Mouse (Mus musculus) MEL (cell line): ENCODE measurements around the gene Fut2. TPM values are rescaled to one million over a fixed set of nuclear protein-coding genes. Genes with fewer than 3 reads are reported as not detected.
A peak's percentile ranks its signal among the peaks of the same experiment; 100 is the strongest.

Source experiments
- DNase-seq: peaks from one replicate; pipeline ENCODE4 v3.0.0; 2011; ENCODE audit warnings: low read depth, low spot score
- H3K27ac ChIP-seq: 2 replicates; pipeline ENCODE4 v1.5.1; 2012; ENCODE audit warnings: low read depth, mild to moderate bottlenecking, control low read depth, low read length, moderate library complexity; ENCODE audit not compliant: control insufficient read depth
- H3K27me3 ChIP-seq, 2 experiments: fragments of 150-350 bp in 1 of 2; sonication (generic) in 1 of 2; 2 replicates each; pipeline ENCODE4 v1.6.1; 2012; ENCODE audit warnings: low read length in 2 of 2, mild to moderate bottlenecking in 2 of 2, improper control_type of control experiment in 1 of 2, moderate library complexity in 1 of 2; ENCODE audit not compliant: insufficient read depth in 2 of 2, control insufficient read depth in 1 of 2
- H3K36me3 ChIP-seq, 2 experiments: 2 replicates each; pipeline ENCODE4 v1.6.1; 2012 to 2014; ENCODE audit warnings: low read length in 2 of 2, improper control_type of control experiment in 1 of 2, inconsistent platforms in 1 of 2, mild to moderate bottlenecking in 1 of 2; ENCODE audit not compliant: insufficient read depth in 2 of 2, control insufficient read depth in 1 of 2
- H3K4me1 ChIP-seq, 2 experiments: fragments of 150-350 bp in 1 of 2; sonication (generic) in 1 of 2; 2 replicates each; pipeline ENCODE4 v1.6.1; 2012; ENCODE audit warnings: low read length in 2 of 2, improper control_type of control experiment in 1 of 2, mild to moderate bottlenecking in 1 of 2; ENCODE audit not compliant: insufficient read depth in 2 of 2, control insufficient read depth in 1 of 2
- H3K4me3 ChIP-seq, 2 experiments: fragments of 150-350 bp in 1 of 2; sonication (generic) in 1 of 2; 2 replicates each; pipeline ENCODE4 v1.5.1; 2012; ENCODE audit warnings: low read depth in 2 of 2, low read length in 2 of 2, mild to moderate bottlenecking in 2 of 2, moderate library complexity in 2 of 2, control low read depth in 1 of 2, improper control_type of control experiment in 1 of 2; ENCODE audit not compliant: control insufficient read depth in 1 of 2, insufficient read depth in 1 of 2
- H3K79me2 ChIP-seq: 2 replicates; pipeline ENCODE4 v1.6.1; 2012; ENCODE audit warnings: mild to moderate bottlenecking, low read length, moderate library complexity; ENCODE audit not compliant: control insufficient read depth, poor library complexity, insufficient read depth
- H3K9ac ChIP-seq: 2 replicates; pipeline ENCODE4 v1.6.1; 2012; ENCODE audit warnings: low read depth, mild to moderate bottlenecking, control low read depth, low read length, moderate library complexity; ENCODE audit not compliant: control insufficient read depth, poor library complexity, severe bottlenecking
- H3K9me3 ChIP-seq: fragments of 150-350 bp; sonication (generic); replicated peaks from 2 replicates; pipeline ENCODE4 v1.6.1; 2012; ENCODE audit warnings: mild to moderate bottlenecking, low read length, improper control_type of control experiment, moderate library complexity; ENCODE audit not compliant: insufficient read depth
- BHLHE40 ChIP-seq: IDR thresholded peaks from 2 replicates; pipeline ENCODE4 v1.6.1; 2012; ENCODE audit warnings: low read depth, mild to moderate bottlenecking, inconsistent platforms, low read length, improper control_type of control experiment, borderline replicate concordance
- CHD1 ChIP-seq: IDR thresholded peaks from 2 replicates; pipeline ENCODE4 v1.6.1; 2012; ENCODE audit warnings: low read depth, mild to moderate bottlenecking, inconsistent platforms, low read length, improper control_type of control experiment
- CHD2 ChIP-seq: IDR thresholded peaks from 2 replicates; pipeline ENCODE4 v1.6.1; 2011; ENCODE audit warnings: low read length, improper control_type of control experiment
- E2F4 ChIP-seq: IDR thresholded peaks from 2 replicates; pipeline ENCODE4 v1.6.1; 2011; ENCODE audit warnings: low read depth, low read length, improper control_type of control experiment, borderline replicate concordance
- ELF1 ChIP-seq: IDR thresholded peaks from 2 replicates; pipeline ENCODE4 v1.6.1; 2014; ENCODE audit warnings: low read depth, mild to moderate bottlenecking, inconsistent platforms, low read length, improper control_type of control experiment, moderate library complexity
- ETS1 ChIP-seq: IDR thresholded peaks from 2 replicates; pipeline ENCODE4 v1.6.1; 2012; ENCODE audit warnings: low read depth, mild to moderate bottlenecking, inconsistent platforms, low read length, improper control_type of control experiment, moderate library complexity
- GATA1 ChIP-seq: IDR thresholded peaks from 2 replicates; pipeline ENCODE4 v1.6.1; 2011; ENCODE audit warnings: low read depth, low read length, improper control_type of control experiment
- HCFC1 ChIP-seq: IDR thresholded peaks from 2 replicates; pipeline ENCODE4 v1.6.1; 2012; ENCODE audit warnings: low read depth, mild to moderate bottlenecking, inconsistent platforms, low read length, improper control_type of control experiment, moderate library complexity
- MAX ChIP-seq: IDR thresholded peaks from 2 replicates; pipeline ENCODE4 v1.6.1; 2011; ENCODE audit warnings: low read length, improper control_type of control experiment
- MXI1 ChIP-seq: IDR thresholded peaks from 2 replicates; pipeline ENCODE4 v1.6.1; 2011; ENCODE audit warnings: mild to moderate bottlenecking, low read depth, low read length, improper control_type of control experiment
- MYC ChIP-seq: IDR thresholded peaks from 2 replicates; pipeline ENCODE4 v1.6.1; 2011; ENCODE audit warnings: low read depth, mild to moderate bottlenecking, low read length, improper control_type of control experiment, moderate library complexity
- NELFE ChIP-seq: IDR thresholded peaks from 2 replicates; pipeline ENCODE4 v1.6.1; 2011; ENCODE audit warnings: low read depth, low read length, improper control_type of control experiment
- NRF1 ChIP-seq: IDR thresholded peaks from 2 replicates; pipeline ENCODE4 v1.6.1; 2014; ENCODE audit warnings: low read depth, mild to moderate bottlenecking, inconsistent platforms, low read length, improper control_type of control experiment, moderate library complexity; ENCODE audit not compliant: poor library complexity, insufficient read depth, severe bottlenecking
- POLR2A ChIP-seq, 2 experiments: IDR thresholded peaks; 2 replicates each; pipeline ENCODE4 v1.6.1; 2011 to 2012; ENCODE audit warnings: low read length in 2 of 2, mild to moderate bottlenecking in 2 of 2, control low read depth in 1 of 2, improper control_type of control experiment in 1 of 2, low read depth in 1 of 2, moderate library complexity in 1 of 2; ENCODE audit not compliant: control insufficient read depth in 1 of 2, insufficient read depth in 1 of 2, poor library complexity in 1 of 2
- POLR2AphosphoS2 ChIP-seq: IDR thresholded peaks from 2 replicates; pipeline ENCODE4 v1.6.1; 2011; ENCODE audit warnings: low read length, improper control_type of control experiment
- POLR2AphosphoS5 ChIP-seq: IDR thresholded peaks from 2 replicates; pipeline ENCODE4 v1.6.1; 2012; ENCODE audit warnings: low read depth, borderline replicate concordance, mild to moderate bottlenecking, inconsistent platforms, low read length, moderate library complexity, mixed read lengths
- SIN3A ChIP-seq: IDR thresholded peaks from 2 replicates; pipeline ENCODE4 v1.6.1; 2012; ENCODE audit warnings: low read length, improper control_type of control experiment, inconsistent platforms
- TAL1 ChIP-seq: IDR thresholded peaks from 2 replicates; pipeline ENCODE4 v1.6.1; 2012; ENCODE audit warnings: mild to moderate bottlenecking, inconsistent platforms, low read length, moderate library complexity, mixed read lengths
- TBP ChIP-seq: IDR thresholded peaks from 2 replicates; pipeline ENCODE4 v1.8.0; 2011; ENCODE audit warnings: low read depth, low read length, improper control_type of control experiment
- TCF12 ChIP-seq: IDR thresholded peaks from 2 replicates; pipeline ENCODE4 v1.6.1; 2014; ENCODE audit warnings: low read depth, mild to moderate bottlenecking, inconsistent platforms, low read length, improper control_type of control experiment, moderate library complexity
- USF1 ChIP-seq: IDR thresholded peaks from 2 replicates; pipeline ENCODE4 v1.6.1; 2014; ENCODE audit warnings: low read depth, mild to moderate bottlenecking, inconsistent platforms, low read length, improper control_type of control experiment, moderate library complexity
- USF2 ChIP-seq, 2 experiments: IDR thresholded peaks; 2 replicates each; pipeline ENCODE4 v1.6.1; 2011 to 2012; ENCODE audit warnings: improper control_type of control experiment in 2 of 2, low read length in 2 of 2, borderline replicate concordance in 1 of 2, inconsistent platforms in 1 of 2, low read depth in 1 of 2, mild to moderate bottlenecking in 1 of 2; ENCODE audit not compliant: insufficient read depth in 1 of 2
- ZMIZ1 ChIP-seq: IDR thresholded peaks from 2 replicates; pipeline ENCODE4 v1.6.1; 2012; ENCODE audit warnings: low read depth, mild to moderate bottlenecking, inconsistent platforms, low read length, improper control_type of control experiment, moderate library complexity
- polyA plus RNA-seq, 2 experiments: library from polyadenylated mRNA; stranded (reverse) in 1 of 2; unstranded in 1 of 2; fragments of >175 nt in 1 of 2; fragments of >200 nt in 1 of 2; gene quantifications; 2 replicates each; pipeline versions ENCODE4 v1.2.1 to v1.2.4; 2012; ENCODE audit warnings: low replicate concordance in 2 of 2, low read depth in 1 of 2; ENCODE audit not compliant: insufficient read length in 2 of 2, insufficient read depth in 1 of 2, missing spikeins in 1 of 2
- total RNA-seq: library from RNA; depleted of rRNA; stranded (reverse); fragments of 300-350 nt; gene quantifications from 2 replicates; pipeline ENCODE4 v1.2.3, GENCODE M21; 2012

Fut2 gene
- total and polyA plus RNA-seq, 3 experiments, result not detected

- Histone ChIP-seq H3K79me2 (peaks cover 7% of the 10 kb centered on the region), H3K9me3 (no peaks in the 10 kb centered on the region), H3K9ac (peak overlapping the region; percentile 85), H3K4me1 (peaks cover 0 to 12% of the 10 kb centered on the region in 2 experiments; a peak in 1 of 4 replicates), H3K27me3 (no peaks in the 10 kb centered on the region), H3K27ac (peak overlapping the region; percentile 98), H3K36me3 (peaks cover 0 to 5% of the 10 kb centered on the region in 2 experiments; a peak in 2 of 4 replicates), H3K4me3 (peak overlapping the region; percentile 51 to 61)
- peak; percentile 89 for TF ChIP-seq POLR2AphosphoS2
- TF ChIP-seq ZMIZ1, result peak; percentile 22; the same call in 1 of the 2 replicates
- TF ChIP-seq CHD2, result no peak
- peak; percentile 96 for TF ChIP-seq MYC
- peak; percentile 94 for TF ChIP-seq MAX
- 0 out of 2 replicates have a peak, but pooled peaks have one; percentile 37 for TF ChIP-seq ELF1
- no peak for TF ChIP-seq POLR2AphosphoS5
- TF ChIP-seq USF1, result peak; percentile 96
- TF ChIP-seq E2F4, result no peak
- peak; percentile 45 to 88; a peak in 3 of 4 replicates for TF ChIP-seq POLR2A (IDR thresholded peaks at IDR 0.05; ENCODE audit: control insufficient read depth in 1 of 2, insufficient read depth in 1 of 2, low read depth in 1 of 2, low read length in 2 of 2, poor library complexity in 1 of 2)
- peak; percentile 62; the same call in 1 of the 2 replicates for TF ChIP-seq SIN3A
- TF ChIP-seq TCF12, result peak; percentile 49; the same call in 1 of the 2 replicates
- peak; percentile 68 for TF ChIP-seq ETS1
- TF ChIP-seq USF2 (IDR thresholded peaks at IDR 0.05; ENCODE audit: borderline replicate concordance in 1 of 2, insufficient read depth in 1 of 2, low read depth in 1 of 2, low read length in 2 of 2), result peak in 1 of 2 experiments; percentile 81; a peak in 2 of 4 replicates
- TF ChIP-seq BHLHE40, result peak; percentile 97
- peak; percentile 77 for TF ChIP-seq NRF1
- peak; percentile 80 for TF ChIP-seq HCFC1
- peak; percentile 92; the same call in 1 of the 2 replicates for TF ChIP-seq CHD1
- TF ChIP-seq MXI1, result peak; percentile 95
- TF ChIP-seq GATA1, result no peak
- TF ChIP-seq TBP, result peak; percentile 76
- peak; percentile 64 for TF ChIP-seq NELFE
- TF ChIP-seq TAL1, result no peak
- peak; percentile 98 for DNase-seq
Observed at GRCm38 (mm10) chr7:45707375-45707967, 41.3 kb upstream of the Fut2 start.
